Mouse (Mus musculus) layer of hippocampus, adult 6 months (tissue): ENCODE data around the gene Ccdc6. TPM values are rescaled to one million over a fixed set of nuclear protein-coding genes. Genes with fewer than 3 reads are reported as not detected.

Experiments used
- long read RNA-seq, 2 experiments: library from polyadenylated mRNA; unstranded; transcript quantifications; one replicate each; pipeline ENCODE4 v2.0.0; 2019 to 2020
- polyA plus RNA-seq: library from polyadenylated mRNA; unstranded; fragments of <200 nt; fragmentation: Nextera tagmentation; gene quantifications from 2 replicates; pipeline ENCODE4 v1.2.3, GENCODE M21; 2021

Ccdc6 gene
- 16.8 and 27.0 TPM in 2 replicates for polyA plus RNA-seq
- long read RNA-seq, experiment 1, partial matches to known transcripts, result 0 of 60 reads
- long read RNA-seq, experiment 1, other reads (novel, unspliced or antisense), result 60 of 60 reads
- long read RNA-seq, experiment 2, partial matches to known transcripts, result 0 of 12 reads
- long read RNA-seq, experiment 2, other reads (novel, unspliced or antisense), result 12 of 12 reads

GRCm38 (mm10) chr10:70096366-70097188 lies at the start of gene Ccdc6:
Ccdc6 (plus strand) TSS chr10:70097121.

GRCm38 (mm10) chr10:70204505-70205399 lies 107.8 kb downstream of the Ccdc6 start, which contains the start of gene Mrln:
Mrln (plus strand) TSS chr10:70204664.

Other genes starting within 250 kb of the Ccdc6 start
- 1.5 and 1.7 TPM in 2 replicates for gene Mrln, start 107.5 kb downstream of the Ccdc6 start, polyA plus RNA-seq
- gene Slc16a9, start 148.0 kb downstream of the Ccdc6 start, polyA plus RNA-seq, result 0.70 and 1.9 TPM in 2 replicates